Mouse (Mus musculus) bone marrow, adult 2 months (tissue): ENCODE measurements at regions not wholly inside any gene's neighbourhood (a gene's known extent, or its start where the extent isn't known, plus 50 kb on each side); places are given as distances from the start of the nearest gene placed in this dataset.

Experiments used
- CTCF ChIP-seq: fragments of 200-500 bp; IDR thresholded peaks from 2 replicates; pipeline ENCODE4 v1.5.1; 2011; ENCODE audit warnings: low read length, control low read depth; ENCODE audit not compliant: control insufficient read depth, insufficient read depth
- POLR2A ChIP-seq: fragments of 200-500 bp; IDR thresholded peaks from 2 replicates; pipeline ENCODE4 v1.6.1; 2011; ENCODE audit warnings: low read depth, mild to moderate bottlenecking, control low read depth, low read length, borderline replicate concordance; ENCODE audit not compliant: control insufficient read depth

DNA sequence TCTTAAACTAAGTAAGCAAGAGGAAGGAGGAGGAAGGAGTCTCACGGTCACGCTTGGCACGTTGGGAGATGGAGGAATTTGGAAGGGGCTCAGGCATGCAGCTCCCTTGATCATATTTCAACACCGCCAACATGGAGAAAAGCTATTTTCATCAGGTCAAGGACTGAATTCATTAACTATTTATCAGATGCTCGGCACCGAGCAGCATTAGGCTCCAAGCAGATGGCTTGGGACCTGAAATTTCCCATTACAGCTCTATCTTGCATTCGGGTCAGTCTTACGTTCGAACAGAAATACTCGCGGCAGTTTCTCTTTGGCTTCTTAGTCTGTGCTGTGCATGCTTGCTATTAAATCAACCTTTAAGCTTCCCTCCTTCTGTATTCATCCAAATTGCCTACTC is 278.7 kb downstream of the Plod2 start:
- TF ChIP-seq CTCF, result no peak
- TF ChIP-seq POLR2A, result no peak
